Mouse (Mus musculus) heart, embryonic 12.5 days (tissue): Measurements from ENCODE around the gene Dbh. TPM values are rescaled to one million over a fixed set of nuclear protein-coding genes. Genes with fewer than 3 reads are reported as not detected.

Source experiments
- ATAC-seq: fragments of 200-750 bp; cut with Nextera tagmentation; 2 replicates; pipeline ENCODE4 v1.8.0; 2017; ENCODE audit warnings: moderate TSS enrichment, moderate library complexity; ENCODE audit not compliant: insufficient number of reproducible peaks, low FRiP score
- H3K27ac ChIP-seq: fragments of 300-500 bp; sonication (generic); 2 replicates; pipeline ENCODE4 v1.5.1; 2016; ENCODE audit warnings: mild to moderate bottlenecking, moderate library complexity; ENCODE audit not compliant: poor library complexity, severe bottlenecking
- H3K27me3 ChIP-seq: fragments of 300-500 bp; sonication (generic); replicated peaks from 2 replicates; pipeline ENCODE4 v1.6.1; 2016; ENCODE audit warnings: mild to moderate bottlenecking, moderate library complexity
- H3K36me3 ChIP-seq: fragments of 300-500 bp; sonication (generic); 2 replicates; pipeline ENCODE4 v1.6.1; 2016; ENCODE audit warnings: mild to moderate bottlenecking, moderate library complexity
- H3K4me1 ChIP-seq: fragments of 300-500 bp; sonication (generic); replicated peaks from 2 replicates; pipeline ENCODE4 v1.6.1; 2016; ENCODE audit warnings: mild to moderate bottlenecking
- H3K4me2 ChIP-seq: fragments of 300-500 bp; sonication (generic); 2 replicates; pipeline ENCODE4 v1.6.1; 2016; ENCODE audit warnings: mild to moderate bottlenecking, moderate library complexity
- H3K4me3 ChIP-seq: fragments of 300-500 bp; sonication (generic); 2 replicates; pipeline ENCODE4 v1.5.1; 2016; ENCODE audit warnings: mild to moderate bottlenecking
- H3K9ac ChIP-seq: fragments of 300-500 bp; sonication (generic); 2 replicates; pipeline ENCODE4 v1.6.1; 2016; ENCODE audit warnings: mild to moderate bottlenecking, moderate library complexity
- H3K9me3 ChIP-seq: fragments of 300-500 bp; sonication (generic); replicated peaks from 2 replicates; pipeline ENCODE4 v1.6.1; 2016; ENCODE audit warnings: mild to moderate bottlenecking, moderate library complexity
- WGBS: fragments of 180-500 bp; shearing (Covaris S2); methylation state at CpG from one replicate; pipeline ENCODE4 v1.1.7; 2016; 5-methylcytosine and 5-hydroxymethylcytosine counted together
- polyA plus RNA-seq: library from polyadenylated mRNA; unstranded; fragments of >200 nt; fragmentation: Nextera tagmentation; extraction: Ambion mirVana; gene quantifications from 2 replicates; pipeline ENCODE4 v1.2.1, GENCODE M21; 2016

Dbh gene
- polyA plus RNA-seq, 1 experiment from 2014 or later, result 0.15 TPM

GRCm38 (mm10) chr2:27200586-27200985 lies 35.6 kb downstream of the Dbh start:
- H3K4me3 ChIP-seq, result no peak overlapping the region
- no peaks in the 10 kb centered on the region; the same call in 1 of the 2 replicates for H3K27me3 ChIP-seq
- H3K4me1 ChIP-seq, result peaks cover 86% of the 10 kb centered on the region
- ATAC-seq, result no peak
- peak overlapping the region; percentile 81 for H3K27ac ChIP-seq
- no peaks in the 10 kb centered on the region for H3K9me3 ChIP-seq
- no peak overlapping the region for H3K9ac ChIP-seq
- H3K4me2 ChIP-seq, result no peak overlapping the region
- WGBS, result 65% methylated on average over 1 of the region's 1 CpGs
- 0 out of 2 replicates have a peak, but pooled peaks cover 2% of the 10 kb centered on the region for H3K36me3 ChIP-seq

DNA sequence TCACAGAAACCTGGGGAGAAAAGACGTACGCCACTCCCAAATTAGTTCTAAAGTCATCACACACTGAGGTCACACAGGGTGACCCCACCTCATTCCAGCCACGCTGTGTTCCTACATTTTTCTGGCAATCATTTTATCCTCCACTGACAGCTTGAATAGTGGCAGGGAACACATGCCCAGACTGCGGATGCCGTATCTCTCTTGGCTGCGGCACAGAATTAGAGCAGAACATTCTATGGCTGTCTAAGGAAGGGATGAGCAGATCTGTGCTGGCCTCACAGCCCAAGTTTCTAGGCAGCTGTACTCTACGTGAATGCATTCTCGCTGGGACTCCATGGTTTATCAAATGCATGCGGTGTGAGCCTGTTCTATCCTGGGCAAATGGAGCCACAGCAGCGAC lies 40.6 kb downstream of the Dbh start:
- 0 out of 2 replicates have a peak, but pooled peaks cover 2% of the 10 kb centered on the region for H3K36me3 ChIP-seq
- H3K9ac ChIP-seq, result no peak overlapping the region
- H3K9me3 ChIP-seq, result no peaks in the 10 kb centered on the region
- 43% methylated on average over 10 of the region's 10 CpGs for WGBS
- H3K27ac ChIP-seq, result peak overlapping the region; percentile 82; the same call in 1 of the 2 replicates
- no peak for ATAC-seq
- H3K4me1 ChIP-seq, result peaks cover 87% of the 10 kb centered on the region
- no peak overlapping the region for H3K4me3 ChIP-seq
- no peaks in the 10 kb centered on the region for H3K27me3 ChIP-seq
- H3K4me2 ChIP-seq, result no peak overlapping the region

DNA sequence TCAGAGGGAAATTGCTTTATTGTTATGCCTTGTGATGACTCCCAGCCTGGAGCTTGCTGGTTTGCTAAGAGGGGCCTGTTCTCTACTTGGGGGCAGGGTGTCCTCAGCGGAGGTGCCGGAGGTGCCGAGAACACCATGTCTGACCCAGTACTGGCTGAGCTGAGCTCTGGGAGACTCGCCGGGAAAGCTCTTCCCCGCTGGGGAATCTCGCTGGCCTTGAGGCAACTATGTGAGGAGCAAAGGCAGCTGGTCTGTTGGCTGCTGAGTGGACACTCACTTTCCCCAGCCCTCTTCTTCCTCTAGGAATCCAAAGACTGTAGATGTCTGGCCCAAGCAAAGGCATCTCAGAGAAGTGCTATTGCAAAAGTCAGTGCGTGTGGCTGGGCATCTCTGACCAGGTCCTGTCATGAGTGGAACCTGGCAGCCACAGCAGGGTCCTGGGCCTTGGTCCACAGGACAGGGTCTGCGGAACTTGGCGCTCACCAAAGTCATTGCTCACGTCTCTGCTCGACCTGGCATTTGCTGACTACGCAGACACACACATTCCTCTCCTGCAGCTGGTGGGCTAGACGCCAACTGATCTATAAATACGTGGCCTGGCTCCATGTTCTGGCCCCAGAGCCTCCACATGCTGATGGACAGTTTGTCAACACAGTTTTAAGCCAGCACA lies 41.2 kb downstream of the Dbh start:
- H3K36me3 ChIP-seq, result 0 out of 2 replicates have a peak, but pooled peaks cover 2% of the 10 kb centered on the region
- H3K27ac ChIP-seq, result peak overlapping the region; percentile 82
- H3K9me3 ChIP-seq, result no peaks in the 10 kb centered on the region
- H3K4me1 ChIP-seq, result peaks cover 87% of the 10 kb centered on the region
- H3K27me3 ChIP-seq, result no peaks in the 10 kb centered on the region
- 0 out of 2 replicates have a peak overlapping the region, but pooled peaks have one; percentile 3 for H3K4me2 ChIP-seq
- 50% methylated on average over 15 of the region's 15 CpGs for WGBS
- no peak overlapping the region for H3K9ac ChIP-seq
- H3K4me3 ChIP-seq, result no peak overlapping the region
- no peak for ATAC-seq

DNA sequence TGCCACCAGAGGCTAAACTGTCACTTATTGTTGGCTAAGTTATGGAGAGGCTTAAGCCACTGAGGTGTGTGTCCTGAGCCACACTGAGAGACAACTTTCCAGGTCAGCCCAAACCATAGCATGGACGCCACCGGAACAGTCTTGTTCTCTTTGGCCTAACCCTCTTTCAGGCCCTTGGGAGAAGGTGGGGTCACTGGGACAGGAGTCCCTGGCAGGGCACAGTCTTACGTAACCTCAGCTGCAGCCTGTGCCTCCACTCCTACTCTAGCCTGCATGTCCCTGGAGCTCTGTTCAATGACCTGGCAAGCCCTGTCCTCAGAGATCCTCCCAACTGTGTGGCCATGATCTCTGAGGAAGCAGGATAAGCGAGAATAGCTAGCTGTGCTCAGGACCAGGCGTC lies 42.1 kb downstream of the Dbh start:
- no peak overlapping the region for H3K4me3 ChIP-seq
- H3K4me1 ChIP-seq, result peaks cover 92% of the 10 kb centered on the region
- 91% methylated on average over 5 of the region's 5 CpGs for WGBS
- H3K4me2 ChIP-seq, result no peak overlapping the region
- no peak overlapping the region for H3K9ac ChIP-seq
- peaks cover 3% of the 10 kb centered on the region; the same call in 1 of the 2 replicates for H3K27me3 ChIP-seq
- H3K9me3 ChIP-seq, result no peaks in the 10 kb centered on the region
- H3K27ac ChIP-seq, result peak overlapping the region; percentile 82
- H3K36me3 ChIP-seq, result 0 out of 2 replicates have a peak, but pooled peaks cover 2% of the 10 kb centered on the region
- no peak for ATAC-seq

- Histone ChIP-seq H3K27ac (peak overlapping the region; percentile 81), H3K4me3 (no peak overlapping the region), H3K4me1 (peaks cover 88% of the 10 kb centered on the region), H3K9me3 (no peaks in the 10 kb centered on the region), H3K36me3 (0 out of 2 replicates have a peak, but pooled peaks cover 2% of the 10 kb centered on the region), H3K27me3 (peaks cover 7% of the 10 kb centered on the region; the same call in 1 of the 2 replicates), H3K4me2 (peak overlapping the region; percentile 29), H3K9ac (peak overlapping the region; percentile 37)
- ATAC-seq, result 0 out of 2 replicates have a peak, but pooled peaks have one; percentile 3
- WGBS, result 48% methylated on average over 9 of the region's 9 CpGs
Measured at GRCm38 (mm10) chr2:27209370-27209769, 44.3 kb downstream of the Dbh start.

- H3K9ac ChIP-seq, result peak overlapping the region; percentile 37
- peak; percentile 72 for ATAC-seq
- H3K4me3 ChIP-seq, result no peak overlapping the region
- H3K4me2 ChIP-seq, result peak overlapping the region; percentile 29
- peaks cover 88% of the 10 kb centered on the region for H3K4me1 ChIP-seq
- 0 out of 2 replicates have a peak, but pooled peaks cover 1% of the 10 kb centered on the region for H3K36me3 ChIP-seq
- peak overlapping the region; percentile 81 for H3K27ac ChIP-seq
- peaks cover 7% of the 10 kb centered on the region; the same call in 1 of the 2 replicates for H3K27me3 ChIP-seq
- WGBS, result 4% methylated on average over 5 of the region's 5 CpGs
- no peaks in the 10 kb centered on the region for H3K9me3 ChIP-seq
Measured at GRCm38 (mm10) chr2:27209816-27210215, 44.8 kb downstream of the Dbh start.

- H3K9ac ChIP-seq, result no peak overlapping the region
- H3K4me1 ChIP-seq, result peaks cover 90% of the 10 kb centered on the region
- H3K27me3 ChIP-seq, result peaks cover 7% of the 10 kb centered on the region; the same call in 1 of the 2 replicates
- WGBS, result 31% methylated on average over 7 of the region's 7 CpGs
- peak overlapping the region; percentile 81 for H3K27ac ChIP-seq
- no peak for ATAC-seq
- no peaks in the 10 kb centered on the region for H3K36me3 ChIP-seq
- no peak overlapping the region for H3K4me2 ChIP-seq
- H3K9me3 ChIP-seq, result no peaks in the 10 kb centered on the region
- no peak overlapping the region for H3K4me3 ChIP-seq
Measured at GRCm38 (mm10) chr2:27210255-27210654, 45.2 kb downstream of the Dbh start.

DNA sequence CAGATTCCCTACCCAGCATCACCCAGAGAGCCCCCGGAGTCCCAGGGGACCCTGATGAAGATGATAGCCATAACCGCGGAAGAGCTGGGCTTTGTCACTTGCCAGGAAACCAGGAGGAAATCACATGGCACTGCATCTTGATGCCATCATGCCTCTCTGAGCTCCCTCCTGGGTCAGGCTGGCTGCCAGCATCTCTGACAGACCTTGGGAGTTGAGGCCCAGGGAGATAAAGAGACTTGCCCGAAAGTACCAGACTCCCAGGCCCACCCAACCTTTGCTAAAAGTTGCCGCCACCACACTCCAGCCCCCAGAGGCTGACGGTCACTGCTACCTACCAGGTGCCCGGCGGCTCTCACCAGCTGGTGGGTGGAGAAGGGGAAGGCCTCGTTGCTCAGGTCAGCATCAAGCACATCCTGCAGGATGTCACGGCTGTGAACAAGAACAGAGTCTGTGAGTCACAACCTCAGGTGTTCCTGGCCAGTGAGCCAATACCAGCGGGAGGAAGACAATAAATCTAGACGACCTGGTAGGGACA lies 45.7 kb downstream of the Dbh start:
- Histone ChIP-seq H3K4me2 (no peak overlapping the region), H3K27ac (peak overlapping the region; percentile 81), H3K9me3 (no peaks in the 10 kb centered on the region), H3K9ac (0 out of 2 replicates have a peak overlapping the region, but pooled peaks have one; percentile 4), H3K4me3 (no peak overlapping the region), H3K36me3 (no peaks in the 10 kb centered on the region), H3K4me1 (peaks cover 90% of the 10 kb centered on the region), H3K27me3 (peaks cover 7% of the 10 kb centered on the region; the same call in 1 of the 2 replicates)
- WGBS, result 71% methylated on average over 12 of the region's 12 CpGs
- ATAC-seq, result no peak

DNA sequence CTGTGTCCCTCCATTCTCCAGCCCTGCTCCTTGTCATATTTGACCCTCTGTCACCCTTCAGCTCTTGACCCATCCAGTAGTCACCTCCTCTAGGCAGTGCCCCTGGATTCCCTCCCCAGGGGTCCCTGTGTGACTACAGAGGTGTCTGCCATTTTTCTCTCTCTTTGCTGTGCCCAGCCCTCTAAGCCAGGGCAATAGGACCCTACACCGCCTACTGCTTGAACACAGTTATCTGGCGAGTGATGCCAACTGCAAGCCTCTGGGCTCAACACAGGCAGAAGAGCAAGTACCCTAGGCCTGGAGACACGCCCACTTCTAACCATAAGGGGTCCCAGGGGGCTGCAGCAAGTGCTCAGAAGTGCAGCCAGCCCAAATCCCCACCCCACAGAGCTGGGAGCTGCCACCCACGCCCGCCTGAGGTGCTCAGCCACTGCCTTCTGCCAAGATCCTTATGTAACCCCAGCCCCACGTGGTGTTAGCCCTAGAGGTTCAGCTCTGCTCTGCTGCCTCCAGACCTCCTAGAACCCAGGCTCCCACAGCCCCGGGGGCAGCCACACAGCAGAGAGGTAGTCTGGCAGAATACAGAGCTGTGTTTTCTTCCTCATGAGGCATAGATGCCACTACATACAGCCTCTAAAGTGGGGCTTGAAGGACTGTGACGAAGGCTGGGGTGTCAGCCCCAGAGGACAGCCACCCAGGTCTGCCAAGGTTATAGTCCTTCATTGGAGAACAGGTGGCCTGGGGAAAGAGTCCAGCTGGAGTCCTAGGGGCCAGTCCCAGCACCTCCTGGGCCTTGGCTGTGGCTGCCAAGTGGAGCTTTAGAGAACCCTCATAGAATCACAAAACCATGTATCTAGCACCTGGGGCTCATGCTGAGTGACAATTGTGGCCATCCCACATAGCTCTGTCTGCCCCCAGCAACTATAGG lies 47.2 kb downstream of the Dbh start:
- 66% methylated on average over 8 of the region's 8 CpGs for WGBS
- Histone ChIP-seq H3K9me3 (no peaks in the 10 kb centered on the region), H3K4me1 (peaks cover 85% of the 10 kb centered on the region), H3K9ac (peak overlapping the region; percentile 13; the same call in 1 of the 2 replicates), H3K4me2 (no peak overlapping the region), H3K36me3 (no peaks in the 10 kb centered on the region), H3K27me3 (peaks cover 7% of the 10 kb centered on the region; the same call in 1 of the 2 replicates), H3K4me3 (no peak overlapping the region), H3K27ac (peak overlapping the region; percentile 22; the same call in 1 of the 2 replicates)
- no peak for ATAC-seq

GRCm38 (mm10) chr2:27215537-27215936 lies 50.5 kb downstream of the Dbh start:
- no peaks in the 10 kb centered on the region for H3K36me3 ChIP-seq
- 82% methylated on average over 2 of the region's 2 CpGs for WGBS
- H3K9ac ChIP-seq, result no peak overlapping the region
- peaks cover 7% of the 10 kb centered on the region; the same call in 1 of the 2 replicates for H3K27me3 ChIP-seq
- H3K27ac ChIP-seq, result no peak overlapping the region
- ATAC-seq, result no peak
- peaks cover 77% of the 10 kb centered on the region for H3K4me1 ChIP-seq
- no peak overlapping the region for H3K4me3 ChIP-seq
- no peak overlapping the region for H3K4me2 ChIP-seq
- no peaks in the 10 kb centered on the region for H3K9me3 ChIP-seq
